Mouse (Mus musculus): ENCODE measurements around the gene Ifi206. TPM values are rescaled to one million over a fixed set of nuclear protein-coding genes. Genes with fewer than 3 reads are reported as not detected.

The Ifi206 gene
- polyA plus RNA-seq, 1 experiment from 2014 or later, result 0.08 TPM

DNA sequence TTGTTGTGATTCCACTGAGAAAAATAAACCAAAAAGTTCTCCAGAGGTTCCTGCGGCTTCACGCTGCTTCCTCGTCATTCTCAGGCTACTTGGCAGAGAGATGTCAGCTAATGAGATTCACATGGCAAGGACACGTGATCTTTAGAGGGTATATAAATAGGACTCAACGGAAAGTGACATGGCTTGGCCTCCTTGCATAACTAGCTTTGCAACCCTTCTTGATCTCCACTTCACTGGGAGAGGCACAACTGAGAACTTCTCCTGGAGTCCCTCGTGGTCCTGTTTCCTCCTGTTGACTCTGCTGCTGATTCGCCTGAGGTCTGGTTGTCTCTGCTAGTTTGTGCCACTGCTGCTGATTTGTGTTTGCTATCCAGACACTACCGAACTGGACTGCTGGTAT, 63.5 kb downstream of the Ifi206 start:
- WGBS, result 82% methylated on average over 8 of the region's 8 CpGs
- no peaks in the 10 kb centered on the region for H3K36me3 ChIP-seq (ENCODE audit: control insufficient read depth, insufficient read depth, low read length)
- H3K4me3 ChIP-seq (replicated peaks; ENCODE audit: low read length), result no peak overlapping the region
- no peak for ATAC-seq (ENCODE audit: insufficient read depth, low FRiP score)
- no peak overlapping the region for H3K27ac ChIP-seq (ENCODE audit: low read length)
- H3K27me3 ChIP-seq (ENCODE audit: control insufficient read depth, insufficient read depth, low read length), result no peaks in the 10 kb centered on the region
- no peaks in the 10 kb centered on the region for H3K9me3 ChIP-seq (replicated peaks; ENCODE audit: control insufficient read depth, low read length)
- no peak overlapping the region for H3K4me2 ChIP-seq (ENCODE audit: low read depth, low read length)
- no peak overlapping the region for H3K9ac ChIP-seq (ENCODE audit: low read length)
- H3K4me1 ChIP-seq (ENCODE audit: control insufficient read depth, insufficient read depth, low read length), result no peaks in the 10 kb centered on the region

DNA sequence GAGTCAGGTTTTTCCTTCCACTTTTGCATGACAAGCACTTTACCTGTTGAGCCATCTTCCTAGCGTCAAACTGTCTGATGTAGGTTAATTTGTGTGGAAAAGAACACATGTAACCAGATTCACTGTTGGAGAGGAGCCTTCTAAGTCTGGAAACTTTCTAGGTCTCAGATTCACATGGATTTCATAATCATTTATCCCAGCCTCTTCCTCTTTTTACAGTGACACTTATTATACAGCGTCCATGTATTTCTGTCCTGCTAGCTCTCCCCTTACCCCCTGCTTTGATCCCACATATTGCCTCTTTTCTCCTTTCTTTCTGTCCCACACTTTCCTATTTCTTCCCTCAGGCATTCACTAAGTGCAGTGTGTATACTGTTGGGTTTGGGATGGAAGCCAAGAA, 64.5 kb downstream of the Ifi206 start:
- ATAC-seq (ENCODE audit: insufficient read depth, low FRiP score), result no peak
- Histone ChIP-seq H3K4me2 (ENCODE audit: low read depth, low read length) (no peak overlapping the region), H3K27me3 (ENCODE audit: control insufficient read depth, insufficient read depth, low read length) (no peaks in the 10 kb centered on the region), H3K9ac (ENCODE audit: low read length) (no peak overlapping the region), H3K36me3 (ENCODE audit: control insufficient read depth, insufficient read depth, low read length) (no peaks in the 10 kb centered on the region), H3K27ac (ENCODE audit: low read length) (no peak overlapping the region), H3K9me3 (replicated peaks; ENCODE audit: control insufficient read depth, low read length) (no peaks in the 10 kb centered on the region), H3K4me3 (replicated peaks; ENCODE audit: low read length) (no peak overlapping the region), H3K4me1 (ENCODE audit: control insufficient read depth, insufficient read depth, low read length) (no peaks in the 10 kb centered on the region)
- WGBS, result 61% methylated on average over 2 of the region's 2 CpGs

DNA sequence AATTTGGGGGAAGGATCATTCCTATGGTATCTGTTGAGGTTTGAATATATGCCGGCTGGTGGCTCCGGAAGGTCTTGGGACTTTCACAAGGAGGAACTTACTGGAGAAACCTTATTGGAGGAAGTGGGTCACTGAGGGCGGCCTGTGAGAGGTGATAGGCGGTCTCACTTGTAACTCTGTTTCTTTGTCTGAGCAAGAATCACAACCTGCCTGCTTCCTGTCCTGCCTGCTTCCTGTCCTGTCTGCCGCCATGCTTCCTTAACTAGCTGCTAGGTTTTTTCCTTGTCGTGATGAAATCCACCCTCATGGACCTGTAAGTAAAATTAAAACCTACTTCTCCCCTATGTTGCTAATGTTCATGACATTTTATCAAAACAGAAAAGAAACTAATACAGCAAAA, 70.5 kb downstream of the Ifi206 start:
- no peak for ATAC-seq (ENCODE audit: insufficient read depth, low FRiP score)
- H3K27me3 ChIP-seq (ENCODE audit: control insufficient read depth, insufficient read depth, low read length), result no peaks in the 10 kb centered on the region
- H3K36me3 ChIP-seq (ENCODE audit: control insufficient read depth, insufficient read depth, low read length), result no peaks in the 10 kb centered on the region
- H3K4me1 ChIP-seq (ENCODE audit: control insufficient read depth, insufficient read depth, low read length), result 0 out of 2 replicates have a peak, but pooled peaks cover 3% of the 10 kb centered on the region
- H3K9me3 ChIP-seq (replicated peaks; ENCODE audit: control insufficient read depth, low read length), result no peaks in the 10 kb centered on the region
- H3K9ac ChIP-seq (ENCODE audit: low read length), result no peak overlapping the region
- H3K4me3 ChIP-seq (replicated peaks; ENCODE audit: low read length), result no peak overlapping the region
- H3K4me2 ChIP-seq (ENCODE audit: low read depth, low read length), result no peak overlapping the region
- H3K27ac ChIP-seq (ENCODE audit: low read length), result no peak overlapping the region
- 74% methylated on average over 6 of the region's 6 CpGs for WGBS

DNA sequence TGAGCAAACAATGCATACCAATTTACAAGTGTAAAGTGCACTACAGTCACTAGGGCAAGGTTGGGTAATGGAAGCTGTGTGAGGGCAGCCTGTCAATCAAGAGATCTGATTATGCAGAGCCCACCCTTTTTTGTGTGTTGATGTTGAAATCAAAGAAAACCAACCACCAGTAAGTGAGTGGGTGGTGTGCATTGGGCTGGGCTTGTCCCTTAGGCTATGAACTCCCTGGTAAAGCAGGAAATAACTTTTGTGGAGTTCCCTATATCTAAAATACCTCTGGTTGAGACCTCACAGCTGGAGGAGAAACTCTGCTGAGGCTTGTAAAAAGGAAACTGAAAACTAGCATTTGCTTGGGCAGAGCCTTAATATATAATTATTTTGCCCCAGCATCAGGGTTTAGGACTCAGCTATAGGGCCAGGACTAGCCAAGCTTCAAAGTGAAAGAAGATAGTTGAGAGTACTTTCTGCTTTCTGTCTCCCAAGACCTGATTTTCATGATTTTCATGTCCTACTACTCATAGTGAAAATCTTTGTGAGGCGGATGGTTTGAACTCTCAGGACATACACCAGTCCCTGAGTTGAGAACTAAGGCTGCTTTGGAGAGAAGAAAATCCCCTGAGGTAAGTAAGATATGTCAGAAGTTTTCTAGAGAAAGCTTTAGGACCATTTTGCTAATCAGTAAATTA, 71.8 kb downstream of the Ifi206 start:
- WGBS, result 58% methylated on average over 1 of the region's 1 CpGs

DNA sequence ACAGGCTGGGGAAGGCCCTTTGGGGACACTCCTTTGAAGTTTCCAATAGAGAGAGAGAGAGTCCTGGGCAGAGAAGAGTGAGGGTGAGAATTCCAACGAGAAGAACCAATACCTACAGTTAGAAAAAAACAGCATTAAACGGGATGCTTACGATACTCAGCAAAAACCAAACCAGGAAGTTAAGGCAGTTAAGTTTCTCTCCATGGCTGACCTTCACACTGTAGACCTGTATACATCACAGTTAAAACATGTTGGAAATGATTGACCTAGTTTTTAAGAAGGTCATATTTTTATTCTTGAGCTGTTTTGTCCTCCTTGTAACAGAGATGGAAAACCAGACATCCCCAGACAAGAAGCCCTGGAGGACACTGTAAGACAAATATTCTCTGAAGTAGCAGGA, 72.3 kb downstream of the Ifi206 start:
- no peak overlapping the region for H3K9ac ChIP-seq (ENCODE audit: low read length)
- 75% methylated on average over 3 of the region's 3 CpGs for WGBS
- ATAC-seq (ENCODE audit: insufficient read depth, low FRiP score), result no peak
- no peaks in the 10 kb centered on the region for H3K36me3 ChIP-seq (ENCODE audit: control insufficient read depth, insufficient read depth, low read length)
- H3K4me1 ChIP-seq (ENCODE audit: control insufficient read depth, insufficient read depth, low read length), result 0 out of 2 replicates have a peak, but pooled peaks cover 3% of the 10 kb centered on the region
- 0 out of 2 replicates have a peak overlapping the region, but pooled peaks have one; percentile 34 for H3K27ac ChIP-seq (ENCODE audit: low read length)
- H3K9me3 ChIP-seq (replicated peaks; ENCODE audit: control insufficient read depth, low read length), result no peaks in the 10 kb centered on the region
- H3K4me2 ChIP-seq (ENCODE audit: low read depth, low read length), result no peak overlapping the region
- H3K4me3 ChIP-seq (replicated peaks; ENCODE audit: low read length), result no peak overlapping the region
- no peaks in the 10 kb centered on the region for H3K27me3 ChIP-seq (ENCODE audit: control insufficient read depth, insufficient read depth, low read length)

More for the DNA sequence above, 71.8 kb downstream of the Ifi206 start:
- no peaks in the 10 kb centered on the region for H3K27me3 ChIP-seq (ENCODE audit: control insufficient read depth, insufficient read depth, low read length)
- no peak overlapping the region for H3K4me3 ChIP-seq (replicated peaks; ENCODE audit: low read length)
- no peaks in the 10 kb centered on the region for H3K36me3 ChIP-seq (ENCODE audit: control insufficient read depth, insufficient read depth, low read length)
- ATAC-seq (ENCODE audit: insufficient read depth, low FRiP score), result peak; percentile 82; the same call in 1 of the 2 replicates
- H3K4me2 ChIP-seq (ENCODE audit: low read depth, low read length), result no peak overlapping the region
- 0 out of 2 replicates have a peak, but pooled peaks cover 3% of the 10 kb centered on the region for H3K4me1 ChIP-seq (ENCODE audit: control insufficient read depth, insufficient read depth, low read length)
- H3K27ac ChIP-seq (ENCODE audit: low read length), result peak overlapping the region; percentile 34; the same call in 1 of the 2 replicates
- no peak overlapping the region for H3K9ac ChIP-seq (ENCODE audit: low read length)
- H3K9me3 ChIP-seq (replicated peaks; ENCODE audit: control insufficient read depth, low read length), result no peaks in the 10 kb centered on the region

Small RNA genes within 50 kb of the gene (microRNA-seq; reads per million reads assigned to microRNA genes)
- not detected for gene Gm44481

Other genes starting within 250 kb of the Ifi206 start
- gene Olfr418, start 225.0 kb downstream of the Ifi206 start, polyA plus RNA-seq (2015; fragmentation: Nextera tagmentation; extraction: Ambion mirVana), result not detected in 2 replicates
- gene Mptx2, start 213.3 kb downstream of the Ifi206 start, polyA plus RNA-seq (2015; fragmentation: Nextera tagmentation; extraction: Ambion mirVana), result not detected in 2 replicates
- 3.3 and 4.3 TPM in 2 replicates for gene Ackr1, start 157.3 kb downstream of the Ifi206 start, polyA plus RNA-seq (2015; fragmentation: Nextera tagmentation; extraction: Ambion mirVana)
- 2.6 and 2.9 TPM in 2 replicates for gene Aim2, start 140.2 kb downstream of the Ifi206 start, polyA plus RNA-seq (2015; fragmentation: Nextera tagmentation; extraction: Ambion mirVana)
- 3.0 and 3.3 TPM in 2 replicates for gene Cadm3, start 123.3 kb downstream of the Ifi206 start, polyA plus RNA-seq (2015; fragmentation: Nextera tagmentation; extraction: Ambion mirVana)
- not detected in 2 replicates for gene Ifi214, start 44.9 kb upstream of the Ifi206 start, polyA plus RNA-seq (2015; fragmentation: Nextera tagmentation; extraction: Ambion mirVana)
- 0.36 TPM in 1 of 2 replicates, not detected in the other for gene Ifi213, start 108.2 kb upstream of the Ifi206 start, polyA plus RNA-seq (2015; fragmentation: Nextera tagmentation; extraction: Ambion mirVana)
- 0.80 and 1.4 TPM in 2 replicates for gene Ifi209, start 139.9 kb upstream of the Ifi206 start, polyA plus RNA-seq (2015; fragmentation: Nextera tagmentation; extraction: Ambion mirVana)
- 0.14 TPM in 2 replicates for gene Ifi208, start 182.6 kb upstream of the Ifi206 start, polyA plus RNA-seq (2015; fragmentation: Nextera tagmentation; extraction: Ambion mirVana)

Data from stomach, embryonic 16.5 days (tissue).